Mouse (Mus musculus) layer of hippocampus, postnatal 36 days (tissue): ENCODE data around the gene Papola. TPM values are rescaled to one million over a fixed set of nuclear protein-coding genes. Genes with fewer than 3 reads are reported as not detected.

Experiments used
- DNase-seq, 2 experiments: peaks; one replicate each; pipeline ENCODE4 v3.0.0; 2022
- total RNA-seq, 2 experiments: library from RNA; stranded (reverse); gene quantifications; 2 replicates each; pipeline ENCODE4 v1.2.3; 2021

The Papola gene
- 100 to 1,000 TPM; 155 to 173 TPM for total RNA-seq

- peak; percentile 87 for DNase-seq
Measured at GRCm38 (mm10) chr12:105784196-105784999, at the start of gene Papola. Papola (plus strand) TSS chr12:105784694.

- no peak for DNase-seq
Measured at GRCm38 (mm10) chr12:105735226-105735888, 49.1 kb upstream of the Papola start.

GRCm38 (mm10) chr12:105735889-105736251 is 48.6 kb upstream of the Papola start:
- no peak for DNase-seq

- DNase-seq = no peak
Measured at GRCm38 (mm10) chr12:105738316-105739096, 46.0 kb upstream of the Papola start.

- no peak for DNase-seq
Measured at GRCm38 (mm10) chr12:105739656-105740055, 44.8 kb upstream of the Papola start.

- DNase-seq = no peak
Measured at GRCm38 (mm10) chr12:105748114-105748513, 36.4 kb upstream of the Papola start.

- no peak for DNase-seq
Measured at GRCm38 (mm10) chr12:105753813-105754212, 30.7 kb upstream of the Papola start.

GRCm38 (mm10) chr12:105757816-105758497 is 26.5 kb upstream of the Papola start:
- no peak for DNase-seq

- DNase-seq = no peak
Measured at GRCm38 (mm10) chr12:105758911-105759310, 25.6 kb upstream of the Papola start.

GRCm38 (mm10) chr12:105759849-105760478 is 24.5 kb upstream of the Papola start:
- DNase-seq = no peak

- DNase-seq = no peak
Measured at GRCm38 (mm10) chr12:105761171-105761570, 23.3 kb upstream of the Papola start.

GRCm38 (mm10) chr12:105761629-105762028 is 22.9 kb upstream of the Papola start:
- no peak for DNase-seq

GRCm38 (mm10) chr12:105769700-105770099 is 14.8 kb upstream of the Papola start:
- DNase-seq = no peak

GRCm38 (mm10) chr12:105774871-105775270 is 9.6 kb upstream of the Papola start:
- no peak for DNase-seq

- no peak for DNase-seq
Measured at GRCm38 (mm10) chr12:105777651-105778050, 6.8 kb upstream of the Papola start.

GRCm38 (mm10) chr12:105785000-105785774 is 693 bp downstream of the Papola start:
- DNase-seq = peak in 1 of 2 experiments; percentile 73

- DNase-seq = no peak
Measured at GRCm38 (mm10) chr12:105786113-105786512, 1.6 kb downstream of the Papola start.

- no peak for DNase-seq
Measured at GRCm38 (mm10) chr12:105787626-105788025, 3.1 kb downstream of the Papola start.

- DNase-seq = no peak
Measured at GRCm38 (mm10) chr12:105789885-105790284, 5.4 kb downstream of the Papola start.

- DNase-seq = no peak
Measured at GRCm38 (mm10) chr12:105794896-105795295, 10.4 kb downstream of the Papola start.

GRCm38 (mm10) chr12:105798001-105798400 is 13.5 kb downstream of the Papola start:
- DNase-seq = no peak
